Mouse (Mus musculus) cerebral cortex, adult 2 months (tissue): ENCODE results near the gene Atg16l2.

Experiments used
- WGBS: fragments of 180-500 bp; shearing (Covaris S2); methylation state at CpG from one replicate; pipeline ENCODE4 v1.1.7; 2018; 5-methylcytosine and 5-hydroxymethylcytosine counted together

The Atg16l2 gene

DNA sequence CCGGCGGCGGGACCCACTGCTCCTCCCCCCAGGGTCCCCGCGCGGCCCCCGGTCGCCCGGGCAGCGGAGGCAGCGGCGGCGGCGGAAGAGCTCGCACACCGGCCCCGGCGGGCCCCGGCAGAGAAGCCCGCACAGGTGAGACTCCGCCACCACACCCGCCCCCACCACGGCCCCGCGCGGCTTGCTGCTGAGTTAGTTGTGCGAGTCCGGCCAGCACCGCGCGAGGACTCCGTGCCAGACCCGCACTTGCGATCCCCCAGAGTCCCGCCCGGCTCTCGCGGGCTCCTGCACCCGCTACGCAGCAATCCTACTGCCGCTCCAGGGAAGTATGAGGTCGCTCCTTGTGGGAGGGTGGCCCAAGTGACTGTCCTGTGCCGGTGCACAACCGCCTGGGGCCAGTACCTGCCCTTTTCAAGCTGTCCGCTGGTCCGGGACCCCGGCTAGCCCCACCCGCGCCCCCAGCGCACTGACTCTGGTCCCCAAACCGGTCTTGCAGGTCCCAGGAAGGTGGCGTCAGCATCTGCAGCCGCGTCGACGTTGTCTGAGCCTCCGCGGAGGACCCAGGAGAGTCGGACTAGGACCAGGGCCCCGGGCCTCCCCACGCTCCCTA, 19.3 kb upstream of the Atg16l2 start:
- 3% methylated on average over 49 of the region's 61 CpGs for WGBS

DNA sequence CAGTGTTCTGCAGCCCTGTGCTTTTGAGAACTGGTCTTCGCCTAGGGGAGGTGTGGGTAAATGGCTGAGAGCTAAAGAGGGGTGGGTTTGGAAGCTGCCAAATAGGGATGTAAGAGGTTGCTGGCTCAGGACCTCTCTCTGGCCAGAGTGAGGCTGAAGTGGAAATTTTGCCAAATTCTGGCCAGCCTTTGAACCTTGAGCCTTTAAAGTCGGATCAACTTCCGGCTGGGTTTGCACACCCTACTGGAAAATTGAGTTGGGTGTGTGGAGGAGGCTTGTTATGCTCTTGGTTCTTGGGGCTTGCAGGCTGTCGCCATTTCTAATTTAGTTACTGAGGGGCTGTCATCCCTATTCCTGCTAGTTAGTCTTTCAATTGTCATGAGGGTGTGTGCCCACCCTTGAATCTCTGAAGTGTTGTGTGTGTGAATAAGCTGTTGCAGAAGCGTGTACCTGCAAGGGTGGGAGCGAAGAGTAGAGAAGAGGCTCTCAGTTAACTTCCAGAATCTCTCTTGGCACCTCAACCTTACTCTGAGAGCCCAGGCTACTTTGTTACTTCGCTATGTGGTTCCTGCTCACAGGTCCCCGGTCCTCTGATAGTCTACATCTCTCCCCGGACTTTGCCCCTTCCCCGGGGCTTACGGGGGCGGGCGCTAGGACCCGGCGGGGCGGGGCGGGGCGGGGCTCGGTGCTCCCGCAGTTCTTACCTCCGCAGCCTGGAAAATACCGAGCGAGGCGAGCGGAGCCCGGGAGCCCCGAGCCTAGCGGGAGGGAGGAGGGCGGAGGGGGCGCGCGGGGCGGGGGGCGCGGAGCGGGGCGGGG, 18.6 kb upstream of the Atg16l2 start:
- 4% methylated on average over 37 of the region's 37 CpGs for WGBS

DNA sequence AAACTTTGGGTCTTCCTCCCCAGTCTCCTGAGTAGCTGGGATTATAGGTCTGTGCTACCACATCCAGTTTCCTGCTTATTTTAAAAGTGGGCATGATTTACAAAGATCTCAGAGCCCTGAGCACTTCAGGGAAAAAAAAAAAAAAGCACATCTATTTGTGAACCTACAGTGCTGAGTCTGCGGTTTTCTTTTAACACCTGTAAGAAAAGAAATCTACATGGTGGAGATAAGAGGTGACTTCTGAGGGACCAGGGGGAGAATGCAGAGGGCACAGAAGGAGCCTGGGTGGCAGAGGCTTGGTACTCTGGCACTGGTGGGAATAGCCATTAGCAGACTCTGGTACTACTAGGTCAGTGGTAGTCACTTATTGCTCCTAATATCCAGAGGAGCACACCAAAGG, 17.7 kb upstream of the Atg16l2 start:
- WGBS, result 92% methylated on average over 1 of the region's 1 CpGs

DNA sequence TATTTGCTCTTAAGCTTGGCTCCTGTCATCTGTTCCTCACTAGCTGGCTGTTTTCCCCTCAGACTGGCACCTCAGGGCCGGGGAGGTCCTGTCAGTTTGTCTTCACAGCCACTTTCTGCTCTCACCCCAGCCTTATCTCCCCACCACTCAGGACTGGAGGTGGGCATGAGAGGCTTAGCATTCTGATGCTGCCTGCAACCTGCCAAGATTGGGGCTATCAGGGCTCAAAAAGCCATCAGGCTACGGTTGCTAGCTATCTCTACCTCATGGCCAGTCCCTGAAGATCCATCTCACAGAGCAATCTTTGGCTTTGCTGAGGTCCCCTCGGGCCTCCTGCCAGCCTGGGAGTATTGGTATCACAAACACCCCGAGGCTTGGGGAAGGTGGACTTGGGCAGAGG, 16.8 kb upstream of the Atg16l2 start:
- 91% methylated on average over 4 of the region's 4 CpGs for WGBS

DNA sequence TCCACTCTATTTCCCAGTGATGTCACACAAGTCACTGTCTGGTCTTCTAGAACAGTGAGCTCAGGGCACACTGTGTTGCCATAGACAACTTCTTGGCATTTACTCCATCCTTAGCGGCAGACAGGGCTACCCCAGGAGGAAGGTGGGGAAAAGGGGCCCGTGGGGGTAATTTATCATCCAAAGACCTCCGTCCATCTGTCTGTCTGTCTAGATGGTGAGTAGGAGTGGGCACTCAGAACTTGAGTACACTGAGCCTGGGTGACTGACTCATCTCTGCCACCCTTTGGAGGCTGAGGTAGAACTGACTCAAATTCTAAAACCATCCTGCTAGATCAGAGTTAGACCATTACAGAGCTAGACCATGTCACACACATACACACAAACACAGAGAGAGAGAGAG, 15.0 kb upstream of the Atg16l2 start, which contains the start of gene Stard10:
Gene Stard10, plus strand, starts transcription at position 73 of the 400 bp plus-strand sequence.
- WGBS, result 65% methylated on average over 3 of the region's 3 CpGs

DNA sequence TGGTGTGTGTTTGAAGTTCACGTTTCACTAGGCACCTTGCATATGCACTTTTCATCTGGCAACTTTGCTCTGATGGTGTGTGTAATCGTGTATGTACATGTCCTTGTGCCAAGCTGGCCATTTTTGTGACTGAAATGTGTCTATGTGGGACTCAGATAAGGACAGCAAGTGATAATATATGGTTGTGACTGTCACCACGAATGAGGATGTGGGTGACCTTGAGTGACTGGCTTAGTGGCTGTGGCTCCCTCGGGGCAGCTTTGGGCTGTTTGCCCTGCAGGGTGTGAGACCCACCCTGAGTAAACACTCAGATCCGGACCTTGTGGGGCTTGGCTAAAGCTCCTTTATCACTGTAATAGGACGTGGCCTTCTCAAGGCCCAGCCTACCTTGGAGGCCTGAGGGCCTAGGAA, 14.5 kb upstream of the Atg16l2 start:
- 65% methylated on average over 6 of the region's 6 CpGs for WGBS

DNA sequence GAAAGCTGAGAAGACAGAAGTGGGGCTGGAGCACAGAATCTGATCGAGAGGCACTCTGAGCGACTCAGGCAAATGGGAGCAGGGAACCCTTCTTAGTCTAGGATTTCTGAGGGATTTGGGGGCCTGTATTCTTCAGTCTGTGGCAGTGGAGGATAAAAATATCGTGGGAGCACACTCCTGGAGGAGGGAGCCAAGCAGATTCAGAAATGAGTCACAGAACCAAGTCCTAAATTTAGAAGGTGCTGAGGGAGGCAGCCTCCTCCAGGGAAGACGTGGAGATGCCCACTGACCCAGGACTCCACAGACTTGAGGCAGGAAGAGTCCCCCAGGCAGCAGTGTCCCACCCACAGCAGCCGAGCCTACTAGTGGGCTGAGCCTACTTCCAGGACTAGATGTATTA, 12.3 kb upstream of the Atg16l2 start:
- 33% methylated on average over 5 of the region's 5 CpGs for WGBS

DNA sequence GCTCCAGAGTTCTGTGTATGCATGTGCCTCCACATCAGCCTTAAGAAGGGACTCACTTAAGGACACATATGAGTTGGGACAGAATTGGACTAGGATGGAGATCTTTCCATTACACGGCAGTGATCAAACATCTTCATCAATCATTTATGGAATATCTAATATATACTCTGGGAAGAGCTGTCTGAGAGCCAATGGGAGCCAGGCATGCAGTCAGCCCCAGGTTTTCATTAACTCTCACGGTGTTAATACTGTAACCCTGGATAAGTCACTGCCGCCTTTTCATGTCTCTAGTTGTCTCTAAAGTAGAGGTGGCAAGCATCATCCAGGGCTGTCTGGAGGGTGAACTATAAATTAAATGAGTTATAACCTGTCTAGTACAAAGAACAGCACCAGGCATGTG, 11.0 kb upstream of the Atg16l2 start:
- WGBS, result 84% methylated on average over 3 of the region's 3 CpGs

DNA sequence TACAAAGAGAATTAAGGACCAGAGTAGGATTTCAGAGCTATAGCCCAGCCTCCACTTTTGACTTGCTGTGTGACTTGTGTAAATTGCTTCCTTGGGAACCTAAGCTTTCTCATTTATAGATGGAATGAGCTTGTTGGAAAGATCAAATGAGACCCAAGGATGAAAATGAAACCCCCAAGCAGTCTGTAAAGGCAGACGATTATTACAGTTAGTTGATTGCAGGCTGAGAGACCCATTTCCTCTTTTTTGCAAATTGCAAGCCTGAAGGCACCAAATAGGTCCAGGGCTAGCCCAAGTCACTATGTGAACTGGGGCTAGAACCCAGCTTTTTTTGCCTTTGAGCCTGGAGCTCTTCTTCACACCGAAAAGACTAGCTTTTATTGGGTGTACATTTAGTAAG, 9.0 kb upstream of the Atg16l2 start:
- WGBS, result 25% methylated on average over 2 of the region's 2 CpGs

DNA sequence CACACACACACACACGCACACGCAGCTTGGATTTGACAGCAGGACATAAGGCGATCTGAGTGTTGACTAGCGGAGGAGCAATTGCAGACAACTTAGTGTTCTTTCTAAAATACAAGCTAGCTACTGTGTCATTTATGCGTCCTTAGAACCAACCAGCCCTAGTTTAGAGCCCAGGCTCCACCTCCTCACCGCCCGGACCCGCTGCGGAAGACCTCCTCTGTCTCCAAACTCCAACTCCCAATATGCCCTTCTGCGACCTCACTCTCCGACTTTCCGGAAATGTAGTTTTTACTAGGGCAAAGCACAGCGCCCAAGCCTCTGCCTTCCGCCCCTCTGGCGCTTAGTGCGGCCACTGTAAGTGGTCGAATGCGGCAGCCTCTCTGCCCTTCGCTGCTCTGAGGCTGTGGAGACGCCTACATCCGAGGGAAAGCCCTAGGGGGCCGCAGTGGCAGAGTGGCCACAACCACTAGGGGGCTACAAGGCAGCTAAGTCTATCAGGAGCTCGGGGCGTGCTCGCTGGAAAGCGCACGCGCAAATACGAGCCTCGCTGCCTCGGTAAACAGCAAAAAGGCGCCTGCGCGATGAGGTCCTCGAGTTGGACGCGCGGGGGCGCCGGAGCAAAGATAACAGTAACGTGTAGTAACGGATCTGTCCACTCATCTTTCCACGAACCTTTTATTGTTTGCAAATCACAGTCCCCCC, 8.4 kb upstream of the Atg16l2 start:
- WGBS, result under 1% methylated on average over 43 of the region's 43 CpGs

DNA sequence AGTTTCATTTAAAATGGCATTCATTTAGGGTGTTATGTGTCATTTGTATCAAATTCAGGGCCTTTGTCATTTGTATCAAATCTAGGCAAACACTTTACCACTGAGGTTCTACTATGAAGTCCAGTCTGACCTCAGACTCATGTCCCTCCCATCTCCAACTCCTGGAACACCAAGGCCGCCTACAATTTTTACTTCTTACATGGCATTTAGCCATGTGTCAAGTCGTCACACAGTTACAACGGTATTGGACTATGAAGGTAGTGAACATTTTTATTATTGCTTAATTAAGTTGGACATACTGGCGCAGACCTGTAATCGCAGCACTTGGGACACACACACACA, 7.9 kb upstream of the Atg16l2 start:
- WGBS, result 14% methylated on average over 5 of the region's 5 CpGs

DNA sequence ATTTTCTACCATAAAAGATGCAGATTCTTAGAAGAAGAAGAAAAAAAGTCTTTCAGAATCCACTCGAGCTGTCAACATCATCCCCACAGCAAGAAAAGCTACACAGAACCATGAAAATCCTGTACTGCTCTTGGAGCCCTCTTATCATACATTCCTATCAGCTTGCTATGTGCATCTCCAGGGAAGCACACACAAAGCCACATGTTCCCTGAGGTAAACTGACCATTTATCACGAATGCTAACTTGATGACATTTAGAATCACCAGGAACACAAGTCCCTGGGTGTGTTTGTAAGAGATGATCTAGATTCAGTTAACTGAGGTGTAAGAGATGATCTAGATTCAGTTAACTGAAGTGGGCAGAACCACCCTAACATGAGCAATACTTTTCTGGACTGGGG, 4.8 kb upstream of the Atg16l2 start:
- WGBS, result 68% methylated on average over 2 of the region's 2 CpGs

DNA sequence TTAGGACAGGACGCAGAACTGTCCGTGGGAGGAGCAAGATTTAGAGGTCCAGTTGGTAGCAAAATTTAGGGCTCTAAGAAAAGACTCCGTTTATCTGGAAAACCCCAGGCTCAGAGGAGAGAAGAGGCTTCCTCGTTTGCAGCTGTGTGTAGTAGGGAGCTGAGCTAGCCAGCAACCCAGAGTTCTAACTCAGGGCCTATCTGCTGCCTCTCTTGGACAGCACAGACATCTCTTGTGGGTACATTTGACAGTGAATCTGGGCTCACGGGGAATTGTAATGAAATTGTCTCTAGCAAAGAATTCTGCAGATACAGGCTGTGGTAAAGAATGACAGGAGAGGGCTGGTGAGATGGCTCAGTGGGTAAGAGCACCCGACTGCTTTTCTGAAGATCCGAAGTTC, 640 bp upstream of the Atg16l2 start:
- 23% methylated on average over 7 of the region's 7 CpGs for WGBS

DNA sequence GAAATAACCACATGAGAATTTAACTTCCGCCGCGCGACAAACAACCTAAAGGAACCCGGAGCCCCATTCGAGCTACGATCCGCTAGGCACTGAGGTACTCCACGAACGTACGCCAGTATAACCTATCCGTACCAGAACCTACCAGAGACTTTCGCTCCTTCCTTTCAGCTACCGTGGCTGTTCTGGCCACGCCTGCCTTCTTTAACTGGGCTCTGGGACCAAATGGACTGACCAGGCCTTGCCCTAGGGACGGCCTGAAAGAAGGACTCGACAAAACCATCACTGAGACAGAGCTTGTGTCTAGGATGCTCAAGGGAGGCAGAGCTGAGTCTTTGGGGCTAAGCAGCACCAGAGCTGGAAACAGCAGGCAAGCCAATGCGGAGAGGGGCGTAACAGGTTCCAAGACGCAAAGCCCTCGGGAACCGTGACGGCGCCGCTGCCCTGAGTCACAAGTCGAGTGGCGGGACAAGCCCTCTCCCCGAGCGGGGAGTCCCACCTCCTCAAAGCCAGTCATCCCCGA, 630 bp downstream of the Atg16l2 start:
- WGBS, result 1% methylated on average over 30 of the region's 30 CpGs

DNA sequence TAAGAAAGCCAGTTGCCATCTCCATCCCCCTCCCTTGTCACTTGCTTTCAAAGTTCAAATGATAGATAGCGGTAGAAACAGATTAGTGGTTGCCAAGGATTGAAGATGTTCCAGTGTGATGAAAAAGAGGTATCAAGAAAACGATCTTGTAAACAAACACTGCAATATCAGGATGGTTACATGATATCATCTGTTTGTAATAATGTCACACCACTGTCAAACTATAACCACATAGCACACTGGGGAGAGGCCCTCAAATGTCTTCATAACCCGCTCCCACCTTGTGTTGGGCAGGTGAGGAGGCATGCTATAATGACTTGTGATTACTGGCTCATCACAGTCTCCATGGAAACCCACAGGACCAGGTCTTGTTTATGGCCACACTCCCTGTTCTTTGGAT, 3.7 kb downstream of the Atg16l2 start:
- 91% methylated on average over 3 of the region's 3 CpGs for WGBS

DNA sequence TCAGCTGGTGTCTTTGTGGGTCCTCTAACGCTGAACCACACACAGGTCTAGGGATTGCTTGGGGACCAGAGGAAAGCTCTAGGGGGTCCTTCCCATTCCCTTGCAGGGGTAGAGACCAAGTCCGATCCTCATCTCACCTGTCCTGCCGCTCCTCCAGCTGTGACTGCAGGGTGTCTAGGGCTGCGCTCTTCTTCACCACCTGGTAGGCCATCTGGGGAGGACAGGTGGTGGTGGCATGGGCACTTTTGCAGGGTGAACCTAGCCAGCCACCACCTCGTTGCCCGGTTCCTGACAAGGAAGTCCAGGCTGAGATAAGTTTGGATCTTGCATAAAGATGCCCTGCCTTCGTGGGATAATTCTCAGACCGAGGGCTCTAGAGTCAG, 5.0 kb downstream of the Atg16l2 start:
- WGBS, result 34% methylated on average over 8 of the region's 8 CpGs

DNA sequence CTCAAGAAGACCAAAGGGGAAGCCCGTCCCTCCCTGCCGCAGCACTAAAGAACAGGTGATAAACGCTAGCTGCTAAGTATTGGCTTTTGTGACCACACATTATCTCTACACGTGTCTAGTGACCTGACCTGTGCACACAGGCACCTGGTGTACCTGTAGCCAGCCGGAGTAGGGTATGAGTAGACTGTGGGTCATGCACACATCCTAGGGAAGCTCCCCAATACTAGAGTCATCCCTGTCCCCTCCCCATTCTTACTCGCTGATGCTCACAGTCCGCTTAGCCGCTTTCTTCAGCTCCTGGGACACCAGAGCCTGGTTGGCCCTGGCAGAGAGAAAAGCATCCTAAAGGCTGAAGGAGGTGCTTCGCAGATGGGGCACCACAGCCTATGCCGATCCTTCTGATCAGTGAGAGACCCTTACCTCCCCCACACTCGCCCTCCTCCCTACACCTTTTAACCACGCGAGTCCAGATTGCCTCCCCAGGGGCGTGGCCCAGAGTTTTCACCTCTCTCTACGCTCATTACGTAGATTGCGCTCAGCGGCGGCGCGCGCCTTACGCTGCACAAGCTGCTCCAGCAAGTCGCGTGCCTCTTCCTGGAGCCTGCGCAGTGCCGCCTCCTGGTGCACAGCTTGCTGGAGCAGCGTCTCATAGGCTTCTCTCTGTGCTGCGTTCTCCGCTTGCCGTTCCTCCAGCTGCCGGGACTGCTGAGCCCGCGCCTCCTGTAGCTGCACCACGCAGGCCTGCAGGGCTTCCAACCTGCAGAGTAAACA, 5.6 kb downstream of the Atg16l2 start:
- WGBS, result 16% methylated on average over 35 of the region's 35 CpGs

DNA sequence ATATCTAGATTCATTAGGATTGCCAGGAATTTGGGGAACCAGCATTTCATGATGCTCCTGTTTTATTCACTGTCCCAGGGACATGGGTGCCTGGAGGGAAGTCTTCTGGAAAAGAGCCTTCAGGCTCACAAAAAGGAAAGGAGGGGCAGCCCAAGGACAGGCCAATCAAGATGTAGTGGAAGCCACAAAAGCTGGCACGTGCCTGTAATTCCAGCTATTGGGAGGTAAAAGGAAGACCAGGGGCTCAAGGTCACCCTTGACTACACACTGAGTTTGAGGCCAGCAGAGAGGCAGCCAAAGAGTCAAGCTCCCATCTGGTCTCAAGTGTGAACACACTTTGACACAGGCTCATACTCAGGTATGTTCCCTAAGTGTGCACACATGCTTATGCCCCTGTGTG, 6.6 kb downstream of the Atg16l2 start:
- WGBS, result 77% methylated on average over 1 of the region's 1 CpGs

DNA sequence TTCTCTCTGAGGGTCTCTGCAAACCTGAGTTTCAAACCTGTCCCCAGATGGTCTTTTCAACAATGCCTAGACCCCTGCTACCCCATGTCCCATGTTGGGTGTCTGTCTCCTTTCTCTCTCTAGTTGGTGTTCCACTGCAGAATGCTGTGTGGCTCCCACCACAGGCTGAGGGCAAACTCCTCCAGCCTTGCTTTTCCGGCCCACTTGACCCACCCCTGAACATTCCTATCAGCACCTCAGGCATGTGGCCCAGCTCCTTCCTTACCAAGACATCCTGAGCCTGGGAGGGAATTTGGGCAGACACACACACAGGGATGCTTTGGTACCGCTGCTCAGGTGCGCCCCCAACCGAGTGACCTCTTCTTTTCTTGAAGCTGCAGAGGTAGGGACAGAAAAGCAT, 8.4 kb downstream of the Atg16l2 start:
- WGBS, result 60% methylated on average over 4 of the region's 4 CpGs

DNA sequence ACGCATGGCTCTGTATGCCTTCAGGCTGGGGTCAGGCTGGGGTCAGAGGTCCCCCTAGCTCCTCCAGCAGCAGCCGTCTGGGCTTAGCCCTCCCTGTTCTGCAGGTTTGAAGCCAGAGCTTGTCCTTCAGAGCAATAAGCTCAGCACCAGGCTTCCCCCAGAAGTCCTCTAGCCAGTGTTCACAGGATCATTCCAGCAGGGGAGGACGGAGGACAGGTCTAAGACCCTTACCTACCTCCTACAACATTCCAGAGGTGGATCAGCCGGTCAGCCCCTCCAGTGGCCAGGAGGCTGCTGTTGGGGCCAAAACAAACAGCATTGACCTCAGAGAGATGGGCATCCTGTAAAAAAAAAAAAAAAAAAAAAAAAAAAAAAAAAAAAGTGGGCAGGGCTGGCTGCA, 8.9 kb downstream of the Atg16l2 start:
- WGBS, result 90% methylated on average over 4 of the region's 4 CpGs

DNA sequence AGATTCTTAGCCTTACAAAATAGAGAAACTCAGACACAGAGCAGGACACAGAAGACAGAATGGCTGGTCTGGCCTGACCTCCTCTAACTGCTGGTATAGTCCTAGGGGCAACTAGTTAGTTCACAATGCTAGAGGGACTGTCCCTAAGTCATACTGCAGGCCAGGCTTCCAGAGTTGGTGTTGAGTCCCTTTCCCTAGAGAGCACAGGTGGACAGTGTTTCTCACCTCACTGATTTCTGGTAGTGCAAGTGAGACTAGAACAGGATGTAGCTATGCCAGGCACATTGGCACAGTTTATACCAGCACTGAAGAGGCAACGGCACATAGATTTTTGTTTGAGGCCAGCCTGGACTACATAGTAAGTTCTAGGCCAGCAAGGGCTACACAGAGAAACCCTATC, 9.4 kb downstream of the Atg16l2 start:
- WGBS, result 71% methylated on average over 1 of the region's 1 CpGs

DNA sequence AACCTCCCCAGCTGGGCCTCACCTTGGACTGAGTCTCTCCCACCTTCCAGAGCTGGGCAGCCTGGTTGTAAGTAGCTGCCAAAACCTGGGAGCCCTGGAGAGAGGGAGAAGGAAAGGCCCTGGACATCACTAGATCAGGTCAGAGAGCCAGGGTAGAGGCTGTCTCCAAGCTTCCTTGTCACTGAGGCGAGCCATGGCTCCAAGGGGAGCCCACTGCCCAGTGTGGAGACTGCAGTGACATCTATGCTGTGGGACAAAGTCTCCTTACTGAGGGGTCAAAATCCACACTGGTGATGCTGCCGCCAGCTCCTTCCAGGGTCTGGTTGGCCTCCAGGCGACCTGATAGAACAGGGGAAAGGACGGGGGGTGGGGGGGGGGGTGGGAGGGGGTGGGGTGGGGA, 10.0 kb downstream of the Atg16l2 start:
- WGBS, result 76% methylated on average over 4 of the region's 4 CpGs
